Mouse (Mus musculus) cerebellum, postnatal 14 days (tissue): ENCODE results near the gene Rhbdd3.

ENCODE experiments used
- DNase-seq, 2 experiments: peaks; one replicate each; pipeline ENCODE4 v3.0.0; 2021; ENCODE audit warnings: mixed read lengths in 2 of 2

Gene Rhbdd3

GRCm38 (mm10) chr11:5098736-5099542, at the start of gene Rhbdd3, which contains the start of gene Ewsr1:
Gene Rhbdd3, plus strand, starts transcription at chr11:5098926.
Gene Ewsr1, minus strand, starts transcription at chr11:5099266.
- DNase-seq: peak; percentile 99

DNA sequence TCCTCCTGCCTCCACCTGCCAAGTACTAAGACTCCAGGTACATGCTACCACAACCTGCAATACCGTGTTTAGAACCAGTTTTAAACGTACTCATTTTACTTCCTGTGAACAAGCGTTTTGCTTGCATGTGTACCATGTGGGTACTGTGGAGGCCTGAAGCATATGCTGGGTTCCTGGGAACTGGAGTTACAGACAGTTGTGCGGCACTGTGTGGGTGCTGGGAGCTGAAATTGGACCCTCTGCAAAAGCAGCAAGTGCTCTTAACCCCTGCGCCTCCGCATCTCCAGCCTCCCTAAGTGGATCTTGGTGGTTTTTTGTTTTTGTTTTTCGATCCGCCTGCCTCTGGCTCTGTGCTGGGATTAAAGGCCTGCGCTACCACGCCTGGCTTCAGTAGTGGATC, 47.1 kb upstream of the Rhbdd3 start:
- no peak for DNase-seq

- no peak for DNase-seq
Observed at GRCm38 (mm10) chr11:5052200-5052854, 46.4 kb upstream of the Rhbdd3 start.

GRCm38 (mm10) chr11:5054151-5054550, 44.6 kb upstream of the Rhbdd3 start:
- DNase-seq: no peak

DNA sequence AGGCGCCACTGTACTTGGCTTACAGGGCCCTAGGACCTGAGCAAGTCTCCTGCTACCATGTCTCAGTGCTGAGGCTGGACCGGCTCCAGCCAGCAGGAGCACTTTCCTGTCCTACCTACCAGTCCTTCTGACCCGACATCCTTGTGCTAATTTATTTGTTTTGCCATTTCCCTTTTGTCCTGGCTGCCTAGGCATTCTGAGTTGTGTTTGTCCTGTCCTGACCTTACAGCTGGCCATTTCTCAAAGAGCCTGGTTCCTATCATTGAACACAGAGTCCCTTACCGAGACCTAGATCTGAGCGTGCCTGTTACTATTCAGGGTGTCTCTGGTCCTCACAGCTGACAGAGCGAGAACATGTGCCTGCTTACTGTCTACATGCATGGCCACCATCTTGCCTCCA, 43.9 kb upstream of the Rhbdd3 start:
- DNase-seq: no peak

DNA sequence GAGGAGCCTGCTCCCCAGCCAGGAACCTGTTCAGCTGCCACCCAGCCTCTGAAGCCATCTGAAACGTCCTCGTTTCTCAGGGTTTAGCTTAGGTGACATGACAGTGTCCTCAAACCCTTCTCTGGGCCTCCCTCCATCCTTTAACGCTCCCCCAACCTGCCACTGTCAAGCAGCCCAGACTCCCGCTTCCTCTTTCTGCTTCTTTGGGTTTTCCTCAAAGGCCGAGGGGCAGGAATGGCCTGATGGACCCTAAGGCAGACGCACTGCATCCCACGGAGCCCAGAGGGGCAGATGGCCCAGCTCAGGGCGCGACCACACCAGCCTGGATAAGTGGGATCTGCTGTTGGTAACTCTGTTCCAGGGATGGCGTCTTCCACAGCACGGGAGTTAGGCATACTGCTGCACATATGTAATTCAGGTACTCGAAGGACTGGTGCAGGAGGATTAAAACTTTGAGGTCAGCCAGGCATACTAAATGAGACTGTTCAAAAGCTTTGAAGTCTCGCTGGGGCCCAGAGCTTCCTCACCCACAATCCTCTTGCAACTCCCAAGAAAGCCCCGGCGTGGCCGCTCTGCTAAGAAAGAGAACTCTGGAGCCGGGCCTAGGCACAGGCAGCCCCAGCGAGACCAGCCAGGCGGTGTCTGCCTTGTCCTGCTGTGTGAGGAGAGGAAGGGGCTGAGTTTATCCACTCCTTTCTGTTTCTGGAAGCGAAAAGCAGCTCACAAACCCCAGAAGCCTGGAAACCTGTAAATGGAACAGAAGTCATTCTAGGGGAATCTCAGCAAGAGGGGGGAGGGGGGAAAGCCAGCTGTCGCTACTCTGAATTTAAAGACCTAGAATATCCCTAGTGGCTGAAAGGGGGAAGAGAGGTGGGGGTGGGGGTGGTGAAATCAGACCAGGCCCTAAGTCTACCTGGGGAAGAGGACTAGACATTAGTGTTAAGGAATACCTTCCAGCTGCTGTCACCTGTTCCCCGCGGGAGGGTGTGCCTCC, 42.5 kb upstream of the Rhbdd3 start:
- no peak for DNase-seq

GRCm38 (mm10) chr11:5057064-5057463, 41.7 kb upstream of the Rhbdd3 start:
- DNase-seq: no peak

DNA sequence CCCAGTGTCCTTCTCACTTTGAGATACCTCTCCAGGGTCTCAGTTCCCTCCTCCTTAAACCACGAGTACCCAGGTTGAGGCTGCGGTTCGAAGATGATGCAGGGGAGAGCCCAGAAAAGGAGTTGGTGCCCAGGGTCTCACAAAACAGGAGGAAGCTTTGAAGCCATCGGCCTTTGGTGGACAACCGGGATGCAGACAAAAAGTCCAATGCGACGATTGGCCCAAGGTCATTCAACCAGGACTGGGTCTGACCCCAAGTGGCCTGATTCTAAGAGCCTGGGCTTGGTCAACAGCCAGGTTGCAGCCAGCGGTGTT, 41.2 kb upstream of the Rhbdd3 start:
- DNase-seq: no peak

- DNase-seq: no peak
Observed at GRCm38 (mm10) chr11:5057856-5058641, 40.7 kb upstream of the Rhbdd3 start, which contains the start of gene Rasl10a. Gene Rasl10a, plus strand, starts transcription at chr11:5058128.

DNA sequence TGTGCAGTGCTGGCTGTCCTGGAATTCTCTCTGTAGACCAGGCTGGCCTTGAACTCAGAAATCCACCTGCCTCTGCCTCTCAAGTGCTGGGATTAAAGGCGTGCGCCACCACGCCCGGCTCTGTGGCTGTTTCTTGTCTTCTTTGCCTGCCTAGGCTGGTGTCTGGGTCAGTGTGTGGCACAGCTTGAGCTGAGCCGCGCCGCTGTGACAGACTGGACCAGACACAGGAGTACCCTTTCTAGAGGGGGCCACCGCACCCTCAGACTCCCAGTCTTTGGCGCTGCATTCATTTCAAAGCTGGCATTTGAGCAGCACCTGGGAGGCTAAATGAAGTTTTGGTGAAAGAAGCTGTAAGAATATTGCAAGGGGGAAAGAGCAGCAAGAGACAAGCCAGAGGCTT, 39.9 kb upstream of the Rhbdd3 start:
- no peak for DNase-seq

- DNase-seq: no peak
Observed at GRCm38 (mm10) chr11:5059230-5059629, 39.5 kb upstream of the Rhbdd3 start.

DNA sequence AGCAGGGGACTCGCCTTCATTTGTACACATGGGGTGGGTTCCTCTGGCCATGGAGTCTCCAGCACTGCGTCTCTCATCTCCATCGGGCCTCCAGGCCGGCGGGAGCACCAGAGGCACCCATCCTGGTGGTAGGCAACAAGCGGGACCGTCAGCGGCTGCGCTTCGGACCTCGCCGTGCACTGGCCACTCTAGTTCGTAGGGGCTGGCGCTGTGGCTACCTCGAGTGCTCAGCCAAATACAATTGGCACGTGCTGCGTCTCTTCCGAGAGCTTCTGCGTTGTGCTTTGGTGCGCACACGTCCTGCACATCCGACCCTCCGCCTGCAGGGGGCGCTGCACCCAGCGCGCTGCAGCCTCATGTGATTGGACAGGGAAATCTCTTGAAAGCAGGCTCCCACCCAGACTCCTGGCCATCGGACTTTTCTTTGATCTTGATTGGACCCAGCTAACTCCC, 39.0 kb upstream of the Rhbdd3 start:
- DNase-seq: peak; percentile 57 to 77

DNA sequence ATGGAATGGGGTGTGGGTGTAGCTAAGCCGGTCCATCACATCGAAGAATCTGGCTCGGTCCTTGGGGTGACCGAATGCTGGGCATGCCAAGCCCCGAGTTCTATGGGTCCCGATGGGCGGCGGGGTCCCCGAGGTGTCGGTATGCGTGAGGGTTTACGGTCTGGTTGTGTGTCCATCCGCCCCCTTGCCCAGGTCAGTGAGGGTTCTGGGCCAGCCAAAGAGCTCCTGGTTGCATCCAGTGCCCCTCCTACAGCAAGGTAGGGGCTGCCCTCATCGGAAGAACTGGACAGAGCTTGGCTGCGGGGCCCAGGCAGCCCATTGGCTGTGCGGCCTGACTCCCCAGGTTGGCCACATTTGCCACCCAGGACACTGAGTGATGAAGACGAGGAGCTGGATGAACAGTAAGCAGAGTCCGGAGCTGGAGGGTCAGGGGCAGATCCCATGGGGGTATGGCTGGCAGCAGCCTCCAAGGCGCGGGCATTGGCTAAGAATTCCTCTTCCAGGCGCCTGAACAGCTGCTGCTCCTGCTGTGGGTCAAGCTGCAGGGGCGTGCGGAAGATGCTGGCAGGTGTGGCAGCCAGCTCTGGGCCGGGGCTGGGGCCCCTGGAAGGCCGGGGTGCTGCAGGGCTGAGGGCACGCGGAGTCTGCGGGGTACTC, 37.8 kb upstream of the Rhbdd3 start:
- DNase-seq: peak in 1 of 2 experiments; percentile 34

GRCm38 (mm10) chr11:5061413-5062139, 37.1 kb upstream of the Rhbdd3 start:
- DNase-seq: peak; percentile 76 to 85

- DNase-seq: no peak
Observed at GRCm38 (mm10) chr11:5062326-5062725, 36.4 kb upstream of the Rhbdd3 start.

- no peak for DNase-seq
Observed at GRCm38 (mm10) chr11:5062860-5063505, 35.7 kb upstream of the Rhbdd3 start.

DNA sequence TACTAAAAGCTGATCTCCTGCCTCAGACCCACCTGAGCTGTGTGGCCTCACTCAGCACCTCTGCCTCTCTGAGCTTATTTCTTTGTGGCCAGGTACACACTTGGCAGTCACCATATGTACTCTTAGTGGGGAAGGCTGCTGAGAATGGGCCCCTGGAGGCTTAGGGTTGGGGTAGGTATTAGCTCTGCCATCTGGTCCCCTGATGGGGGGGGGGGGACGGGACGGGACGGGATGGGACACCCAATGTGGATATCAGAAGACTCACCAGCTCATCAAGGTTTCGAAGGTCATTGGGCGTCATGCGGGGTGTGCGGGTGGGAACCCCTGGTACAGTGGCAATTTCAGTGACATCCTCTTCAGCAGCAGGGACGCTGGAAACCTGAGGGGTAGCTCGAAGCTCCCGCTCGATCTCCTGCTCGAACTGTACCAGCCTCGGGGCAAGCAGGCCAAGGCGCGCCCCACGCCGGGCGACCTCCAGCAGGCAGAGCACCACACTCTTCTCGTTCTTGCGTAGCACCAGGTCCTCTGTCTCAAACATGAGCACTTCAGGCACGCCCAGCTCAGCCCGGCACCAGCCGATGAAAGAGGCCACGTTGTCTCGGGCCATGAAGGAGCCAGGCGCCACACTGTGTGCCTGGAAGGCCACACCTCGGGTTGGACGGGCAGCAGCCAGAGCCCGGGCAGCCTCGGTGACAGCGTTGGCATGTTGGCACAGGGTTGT, 35.0 kb upstream of the Rhbdd3 start:
- peak in 1 of 2 experiments; percentile 49 for DNase-seq

GRCm38 (mm10) chr11:5064282-5065055, 34.3 kb upstream of the Rhbdd3 start:
- DNase-seq: no peak
